Mouse (Mus musculus) myocyte (in vitro differentiated cells): ENCODE results near the gene Fam117a.

Source experiments
- CEBPB ChIP-seq: IDR thresholded peaks from 2 replicates; pipeline ENCODE4 v1.6.1; 2011; ENCODE audit warnings: mild to moderate bottlenecking, moderate library complexity; ENCODE audit not compliant: poor library complexity, insufficient read depth, severe bottlenecking
- E2F4 ChIP-seq: IDR thresholded peaks from one replicate; pipeline ENCODE4 v1.6.1; 2011; ENCODE audit warnings: mild to moderate bottlenecking, control low read depth, moderate library complexity; ENCODE audit not compliant: insufficient read depth
- MAX ChIP-seq: IDR thresholded peaks from one replicate; pipeline ENCODE4 v1.6.1; 2011; ENCODE audit warnings: low read depth, mild to moderate bottlenecking, control low read depth
- MYOD1 ChIP-seq, 3 experiments: IDR thresholded peaks; one replicate each; pipeline ENCODE4 v1.6.1; 2011; ENCODE audit warnings: control low read depth in 2 of 3, low read depth in 2 of 3, mild to moderate bottlenecking in 2 of 3, moderate library complexity in 1 of 3; ENCODE audit not compliant: insufficient read length in 2 of 3, control insufficient read depth in 1 of 3
- MYOG ChIP-seq, 3 experiments: IDR thresholded peaks; one replicate each; pipeline ENCODE4 v1.6.1; 2011; ENCODE audit warnings: control low read depth in 2 of 3, low read depth in 2 of 3, mild to moderate bottlenecking in 2 of 3; ENCODE audit not compliant: insufficient read length in 2 of 3, control insufficient read depth in 1 of 3, insufficient read depth in 1 of 3
- POLR2A ChIP-seq: IDR thresholded peaks from one replicate; pipeline ENCODE4 v1.6.1; 2011; ENCODE audit warnings: low read depth, mild to moderate bottlenecking, control low read depth, moderate library complexity; ENCODE audit not compliant: insufficient read length
- POLR2AphosphoS2 ChIP-seq: IDR thresholded peaks from one replicate; pipeline ENCODE4 v1.6.1; 2011; ENCODE audit warnings: low read depth, control low read depth; ENCODE audit not compliant: insufficient read length
- REST ChIP-seq: IDR thresholded peaks from one replicate; pipeline ENCODE4 v1.6.1; 2011; ENCODE audit warnings: mild to moderate bottlenecking, control low read depth, moderate library complexity; ENCODE audit not compliant: insufficient read depth, insufficient read length
- TCF12 ChIP-seq: IDR thresholded peaks from one replicate; pipeline ENCODE4 v1.6.1; 2011; ENCODE audit warnings: mild to moderate bottlenecking, control low read depth; ENCODE audit not compliant: poor library complexity, insufficient read depth, severe bottlenecking
- TCF3 ChIP-seq: IDR thresholded peaks from one replicate; pipeline ENCODE4 v1.6.1; 2011; ENCODE audit warnings: low read depth, control low read depth; ENCODE audit not compliant: insufficient read length
- USF1 ChIP-seq: IDR thresholded peaks from one replicate; pipeline ENCODE4 v1.6.1; 2011; ENCODE audit warnings: low read depth, mild to moderate bottlenecking, control low read depth, moderate library complexity

DNA sequence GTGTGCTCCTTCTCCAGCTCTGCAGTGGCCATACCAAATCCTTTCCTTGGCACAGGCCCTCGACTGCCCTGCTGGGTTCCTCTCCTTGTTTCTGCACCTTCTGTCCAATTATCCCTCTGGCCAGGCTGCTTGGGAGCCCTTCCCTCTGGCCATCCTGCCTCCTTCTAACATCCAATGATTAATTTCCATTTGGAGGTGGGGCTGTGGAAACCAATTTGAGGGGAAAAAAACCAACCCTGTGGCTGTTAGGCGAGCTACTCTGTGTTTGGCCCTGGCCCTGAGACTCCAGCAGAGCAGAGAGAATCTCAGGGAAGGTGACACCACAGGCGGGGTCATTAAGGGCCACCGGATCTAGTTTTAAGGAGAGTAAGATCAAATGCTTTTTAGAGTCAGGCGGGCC, 65.4 kb downstream of the Fam117a start:
- no peak for TF ChIP-seq E2F4
- TF ChIP-seq MYOD1 (IDR thresholded peaks at IDR 0.05; ENCODE audit: control insufficient read depth in 1 of 3, insufficient read length in 2 of 3, low read depth in 2 of 3): no peak
- TF ChIP-seq POLR2A: no peak
- no peak for TF ChIP-seq MAX
- TF ChIP-seq POLR2AphosphoS2: no peak
- no peak for TF ChIP-seq TCF12
- no peak for TF ChIP-seq REST
- no peak for TF ChIP-seq USF1
- no peak for TF ChIP-seq MYOG (IDR thresholded peaks at IDR 0.05; ENCODE audit: control insufficient read depth in 1 of 3, insufficient read depth in 1 of 3, insufficient read length in 2 of 3, low read depth in 2 of 3)
- no peak for TF ChIP-seq TCF3
- TF ChIP-seq CEBPB: no peak
